Mouse (Mus musculus): Measurements from ENCODE around the gene Gnb1l.

Gnb1l gene

DNA sequence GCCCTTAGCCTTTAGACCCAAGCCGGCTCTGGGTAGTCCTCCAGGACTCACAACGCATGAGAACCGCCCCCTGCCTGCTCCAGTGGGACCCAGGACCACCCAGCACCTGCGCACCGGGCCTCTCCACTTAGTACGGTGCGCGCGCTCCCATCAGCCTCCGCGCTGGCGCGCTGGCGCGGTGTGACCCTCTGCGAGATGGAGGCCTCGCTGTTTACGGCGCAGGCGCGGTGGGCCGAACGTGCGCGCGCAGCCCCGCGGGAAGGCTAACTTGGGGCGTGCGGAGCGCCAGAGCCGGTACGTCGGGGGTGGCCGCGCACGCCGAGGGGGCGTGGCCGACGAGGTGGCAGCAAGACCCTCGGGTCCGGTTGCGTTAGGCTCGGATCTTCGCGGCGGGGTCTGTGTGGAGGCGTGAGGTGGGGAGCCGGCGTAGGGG, at the start of gene Gnb1l, which contains the start of gene Rtl10:
TSS of gene Gnb1l (plus strand) at position 156 of the 433 bp plus-strand sequence.
TSS of gene Rtl10 (plus strand) at position 344 of the 433 bp plus-strand sequence.
- DNase-seq (ENCODE audit: low spot score) = peak; percentile 97

GRCm38 (mm10) chr16:18449005-18449404, 49.5 kb upstream of the Gnb1l start:
- no peak for DNase-seq (ENCODE audit: low spot score)

GRCm38 (mm10) chr16:18451486-18452181, 46.9 kb upstream of the Gnb1l start:
- no peak for DNase-seq (ENCODE audit: low spot score)

DNA sequence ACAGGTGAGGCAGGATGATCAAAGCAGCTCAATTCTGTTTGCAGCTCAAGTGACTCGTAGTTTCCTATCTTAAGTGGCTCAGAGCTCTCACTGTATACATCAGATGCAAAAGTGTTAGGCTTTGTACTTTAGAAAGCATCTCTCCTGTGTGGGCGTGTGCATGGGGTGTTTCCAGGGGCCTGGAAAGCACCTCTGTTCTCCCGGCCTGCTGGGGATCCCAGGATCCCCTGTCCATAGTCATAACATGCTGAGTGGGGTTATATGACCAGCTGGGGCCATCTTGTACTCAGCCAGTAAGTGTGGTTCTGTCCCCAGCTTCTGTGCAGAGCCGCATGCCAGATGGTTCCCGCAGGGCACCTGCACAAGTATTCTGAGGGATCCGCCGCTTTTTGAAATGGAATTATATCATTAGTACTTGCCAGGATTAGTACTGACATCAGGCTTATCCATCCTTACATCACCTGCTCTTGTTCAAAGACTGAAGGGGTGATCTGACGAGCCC, 46.1 kb upstream of the Gnb1l start:
- DNase-seq (ENCODE audit: low spot score) = no peak

- no peak for DNase-seq (ENCODE audit: low spot score)
Measured at GRCm38 (mm10) chr16:18453846-18454245, 44.7 kb upstream of the Gnb1l start.

GRCm38 (mm10) chr16:18455407-18455806, 43.1 kb upstream of the Gnb1l start:
- DNase-seq (ENCODE audit: low spot score) = no peak

DNA sequence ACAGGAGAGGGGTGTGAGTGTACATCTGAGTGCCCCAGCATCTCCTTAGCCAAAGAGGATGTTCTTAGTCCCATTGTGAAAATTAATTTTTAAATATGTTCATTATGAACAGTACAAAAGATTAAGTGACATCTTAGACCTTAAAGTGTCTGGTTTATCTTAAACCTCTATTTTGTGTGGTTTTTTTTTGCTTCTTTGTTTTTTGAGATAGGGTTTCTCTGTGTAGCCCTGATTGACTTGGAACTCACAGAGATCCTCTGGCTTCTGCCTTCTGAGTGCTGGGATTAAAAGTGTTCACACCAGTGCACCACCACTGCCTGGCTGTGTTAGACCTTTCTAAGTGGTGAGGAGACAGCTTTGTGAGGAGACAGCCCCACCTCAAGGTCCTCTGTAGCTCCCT, 39.9 kb upstream of the Gnb1l start:
- no peak for DNase-seq (ENCODE audit: low spot score)

DNA sequence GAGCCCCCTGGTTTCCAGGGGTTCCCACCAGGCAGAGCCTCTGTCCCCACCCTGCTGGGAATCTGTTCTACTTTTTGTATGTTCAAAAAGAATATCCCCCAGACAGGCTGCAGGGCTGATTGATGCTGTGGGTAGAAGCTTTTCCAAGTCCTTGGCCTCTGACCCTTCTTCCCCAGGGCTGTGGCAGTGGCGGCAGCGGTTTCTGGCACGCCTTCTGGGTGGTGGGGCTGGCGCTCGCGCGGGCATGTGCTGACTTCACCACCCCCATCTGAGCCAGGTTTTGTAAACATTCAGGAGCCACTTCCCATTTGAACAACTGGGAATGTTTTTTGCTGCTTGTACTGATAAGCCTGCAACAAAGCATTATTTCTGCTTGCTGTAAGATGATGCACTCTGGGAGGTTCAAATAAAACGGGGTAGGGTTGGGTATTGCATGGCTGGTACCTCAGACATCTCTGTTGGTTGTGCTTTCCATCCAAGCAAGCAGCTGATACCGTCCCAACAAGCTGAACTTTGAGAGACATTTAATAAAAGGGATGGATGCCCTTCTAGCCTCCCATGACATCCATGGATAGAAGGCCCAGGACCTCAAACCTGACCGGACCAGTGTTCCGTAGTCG, 39.1 kb upstream of the Gnb1l start:
- no peak for DNase-seq (ENCODE audit: low spot score)

GRCm38 (mm10) chr16:18459955-18460370, 38.5 kb upstream of the Gnb1l start:
- DNase-seq (ENCODE audit: low spot score) = no peak

DNA sequence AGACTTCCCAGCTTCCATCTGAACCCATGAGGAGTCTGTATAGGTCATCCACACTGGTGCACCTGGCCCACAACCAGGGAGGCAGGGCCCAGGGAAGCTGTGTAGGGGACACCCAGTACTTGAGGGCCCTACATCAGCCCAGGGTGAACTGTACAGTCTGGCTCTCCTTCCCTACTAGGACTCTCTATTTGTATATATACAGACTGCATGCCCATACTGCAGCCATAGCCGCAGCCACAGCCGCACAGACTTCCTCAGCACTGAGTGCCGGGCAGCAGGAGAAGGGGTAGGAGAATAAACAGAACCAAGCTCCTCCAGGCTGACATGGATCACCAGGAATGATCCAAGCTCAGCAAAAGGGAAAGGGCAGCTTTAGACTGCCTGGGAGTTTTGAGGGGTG, 37.7 kb upstream of the Gnb1l start:
- no peak for DNase-seq (ENCODE audit: low spot score)

GRCm38 (mm10) chr16:18462031-18462430, 36.5 kb upstream of the Gnb1l start:
- DNase-seq (ENCODE audit: low spot score) = no peak

DNA sequence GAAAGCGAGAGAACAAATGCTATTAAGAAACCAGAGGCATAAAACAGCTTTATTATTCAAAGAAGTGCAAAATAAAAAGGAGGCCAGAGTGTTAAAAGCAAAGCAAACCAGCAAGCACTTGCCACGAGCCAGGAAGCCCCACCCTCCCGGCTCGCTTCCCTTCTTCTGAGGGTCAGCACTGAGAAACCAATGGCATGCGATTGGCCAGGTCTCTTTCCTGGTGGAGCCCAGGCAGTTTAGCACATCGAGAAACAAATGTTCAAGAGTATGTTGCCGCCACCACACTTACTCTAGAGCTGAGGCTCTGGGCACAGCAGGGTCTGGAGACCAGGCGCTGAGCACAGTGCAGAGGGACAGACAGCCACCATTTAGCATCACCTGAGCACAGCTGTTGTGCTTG, 35.9 kb upstream of the Gnb1l start:
- DNase-seq (ENCODE audit: low spot score) = no peak

- no peak for DNase-seq (ENCODE audit: low spot score)
Measured at GRCm38 (mm10) chr16:18464271-18464670, 34.2 kb upstream of the Gnb1l start.

DNA sequence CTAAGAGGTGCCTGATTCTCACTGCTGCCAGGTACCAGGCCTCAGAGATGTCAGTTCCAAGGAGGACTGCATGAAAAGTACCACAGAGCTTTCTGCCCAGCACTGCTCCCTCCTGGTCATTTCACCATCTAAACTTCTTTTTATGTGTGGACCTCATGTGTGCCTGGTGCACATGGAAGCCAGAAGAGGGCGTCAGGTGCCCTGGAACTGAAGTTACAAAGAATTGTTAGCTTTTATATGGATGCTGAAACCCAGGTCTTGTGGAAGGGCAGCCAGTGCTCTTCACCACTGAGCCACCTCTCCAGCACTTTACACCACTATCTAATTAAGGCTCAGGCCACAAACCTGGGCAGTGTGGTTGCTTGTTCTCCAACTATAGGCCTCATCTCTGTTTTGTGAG, 27.7 kb upstream of the Gnb1l start:
- DNase-seq (ENCODE audit: low spot score) = no peak

- no peak for DNase-seq (ENCODE audit: low spot score)
Measured at GRCm38 (mm10) chr16:18471381-18471955, 27.0 kb upstream of the Gnb1l start.

DNA sequence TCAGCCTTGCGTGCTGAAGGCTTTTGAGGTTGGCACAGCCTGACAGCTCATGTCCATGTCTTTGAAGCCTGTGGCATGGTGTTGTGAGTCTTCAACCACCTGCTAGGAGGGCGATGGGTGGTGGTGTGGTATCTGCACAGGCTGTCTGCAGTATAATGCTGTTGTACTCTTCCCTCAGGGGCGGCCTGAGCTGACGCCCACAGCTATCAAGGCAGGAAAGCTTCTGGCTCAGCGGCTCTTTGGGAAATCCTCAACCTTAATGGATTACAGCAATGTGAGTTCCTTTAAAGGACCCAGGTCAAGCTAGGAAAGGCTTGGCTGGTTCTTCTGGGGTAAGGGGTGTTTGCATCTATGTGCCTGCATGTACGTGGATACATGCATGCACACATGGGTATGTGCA, 26.5 kb upstream of the Gnb1l start:
- no peak for DNase-seq (ENCODE audit: low spot score)

- no peak for DNase-seq (ENCODE audit: low spot score)
Measured at GRCm38 (mm10) chr16:18472416-18472815, 26.1 kb upstream of the Gnb1l start.

DNA sequence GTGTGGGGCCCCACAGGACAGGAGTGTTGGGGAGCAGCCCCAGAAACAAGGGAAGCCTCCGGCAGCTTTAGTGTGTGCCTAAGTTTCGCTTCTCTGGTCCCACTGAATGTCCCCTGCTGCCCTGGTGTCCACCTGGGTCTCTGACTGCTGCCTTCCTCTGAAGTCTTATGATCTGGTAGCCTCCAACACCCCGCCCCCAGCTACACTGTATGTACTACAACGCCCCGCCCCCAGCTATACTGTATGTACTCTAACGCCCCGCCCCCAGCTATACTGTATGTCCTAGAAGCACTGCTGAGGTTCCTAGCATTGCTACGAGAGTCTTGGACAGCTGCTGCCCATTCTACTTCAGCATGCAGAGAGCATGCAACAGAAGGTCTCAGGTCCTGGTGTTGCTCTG, 25.5 kb upstream of the Gnb1l start:
- no peak for DNase-seq (ENCODE audit: low spot score)

DNA sequence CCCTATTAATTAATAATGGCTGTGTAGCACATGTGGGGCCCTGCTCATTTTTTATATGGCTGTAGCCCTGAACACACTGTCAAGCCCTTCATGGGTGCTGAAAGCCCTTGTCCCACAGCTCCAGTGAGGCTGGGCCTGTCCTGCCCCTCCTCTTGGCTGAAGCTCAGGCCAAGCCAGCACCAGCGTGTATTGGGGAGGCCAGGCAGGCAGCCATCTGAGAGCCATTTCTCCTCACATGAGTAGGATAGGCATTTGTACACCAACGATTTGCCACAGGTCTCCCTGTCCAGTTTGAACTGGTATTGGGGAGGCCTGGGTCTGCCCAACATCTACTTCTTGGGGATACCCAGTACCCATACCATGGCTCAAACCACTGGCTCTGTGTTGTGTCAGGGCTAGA, 24.5 kb upstream of the Gnb1l start:
- DNase-seq (ENCODE audit: low spot score) = no peak

GRCm38 (mm10) chr16:18477996-18478395, 20.5 kb upstream of the Gnb1l start:
- DNase-seq (ENCODE audit: low spot score) = no peak

- no peak for DNase-seq (ENCODE audit: low spot score)
Measured at GRCm38 (mm10) chr16:18479667-18480066, 18.8 kb upstream of the Gnb1l start.

DNA sequence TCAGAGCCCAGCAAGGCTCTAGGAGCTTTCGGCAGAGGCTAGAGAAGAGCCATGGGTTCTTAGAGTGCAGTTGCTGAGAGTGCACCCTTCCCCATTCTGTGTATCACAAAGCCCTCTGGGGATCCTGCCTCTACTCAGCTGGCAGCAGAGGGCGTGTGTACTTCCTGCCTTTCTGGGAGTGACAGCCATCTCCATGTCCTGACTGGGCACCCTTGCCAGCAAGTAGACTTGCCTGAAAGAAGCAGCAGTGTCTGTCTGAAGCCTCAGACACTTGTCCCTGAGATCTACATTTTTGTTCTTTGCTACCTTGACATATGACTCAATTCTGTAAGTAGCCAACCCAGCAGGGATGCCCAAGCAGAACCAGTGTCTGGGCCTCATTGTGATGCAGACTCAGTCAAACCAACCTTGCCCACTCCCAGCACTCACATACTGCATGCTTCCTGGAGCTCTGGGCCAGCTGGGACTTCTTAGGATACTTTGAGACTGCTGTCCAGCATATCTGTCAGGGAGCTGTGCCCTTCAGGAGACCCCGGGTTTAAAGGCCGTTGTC, 17.5 kb upstream of the Gnb1l start:
- no peak for DNase-seq (ENCODE audit: low spot score)

- no peak for DNase-seq (ENCODE audit: low spot score)
Measured at GRCm38 (mm10) chr16:18482431-18482830, 16.1 kb upstream of the Gnb1l start.

Measured in urinary bladder, postnatal 25 days (tissue).